Mouse (Mus musculus) heart, embryonic 11.5 days (tissue): ENCODE data around the gene Cc2d1a. TPM values are rescaled to one million over a fixed set of nuclear protein-coding genes. Genes with fewer than 3 reads are reported as not detected.

Source experiments
- ATAC-seq: fragments of 200-750 bp; cut with Nextera tagmentation; replicated peaks from 2 replicates; pipeline ENCODE4 v1.8.0; 2017; ENCODE audit warnings: moderate library complexity; ENCODE audit not compliant: insufficient number of reproducible peaks, low FRiP score, low TSS enrichment
- H3K27ac ChIP-seq: fragments of 300-500 bp; sonication (generic); 2 replicates; pipeline ENCODE4 v1.5.1; 2014; ENCODE audit warnings: mild to moderate bottlenecking, low read depth, low read length
- H3K27me3 ChIP-seq: fragments of 300-500 bp; sonication (generic); 2 replicates; pipeline ENCODE4 v1.6.1; 2014; ENCODE audit warnings: mild to moderate bottlenecking, low read length, mixed read lengths; ENCODE audit not compliant: control insufficient read depth, insufficient read depth
- H3K36me3 ChIP-seq: fragments of 300-500 bp; sonication (generic); 2 replicates; pipeline ENCODE4 v1.6.1; 2014; ENCODE audit warnings: mild to moderate bottlenecking, low read length, moderate library complexity, mixed read lengths; ENCODE audit not compliant: control insufficient read depth, insufficient read depth
- H3K4me1 ChIP-seq: fragments of 300-500 bp; sonication (generic); 2 replicates; pipeline ENCODE4 v1.6.1; 2014; ENCODE audit warnings: low read length; ENCODE audit not compliant: control insufficient read depth, insufficient read depth
- H3K4me2 ChIP-seq: fragments of 300-500 bp; sonication (generic); 2 replicates; pipeline ENCODE4 v1.6.1; 2014; ENCODE audit warnings: mild to moderate bottlenecking, moderate library complexity
- H3K4me3 ChIP-seq: fragments of 300-500 bp; sonication (generic); 2 replicates; pipeline ENCODE4 v1.5.1; 2014; ENCODE audit warnings: low read depth, low read length
- H3K9ac ChIP-seq: fragments of 300-500 bp; sonication (generic); 2 replicates; pipeline ENCODE4 v1.6.1; 2014; ENCODE audit warnings: mild to moderate bottlenecking, low read depth, low read length, moderate library complexity
- H3K9me3 ChIP-seq: fragments of 300-500 bp; sonication (generic); replicated peaks from 2 replicates; pipeline ENCODE4 v1.6.1; 2016; ENCODE audit warnings: low read length; ENCODE audit not compliant: control insufficient read depth
- WGBS: fragments of 180-500 bp; shearing (Covaris S2); extraction: QIAGEN DNeasy Blood & Tissue Kit; methylation state at CpG from one replicate; pipeline ENCODE4 v1.1.7; 2014; ENCODE audit not compliant: insufficient replicate concordance; 5-methylcytosine and 5-hydroxymethylcytosine counted together
- polyA plus RNA-seq: library from polyadenylated mRNA; unstranded; fragments of >200 nt; fragmentation: Nextera tagmentation; extraction: Ambion mirVana; gene quantifications from 2 replicates; pipeline ENCODE4 v1.2.1, GENCODE M21; 2014

Gene Cc2d1a
- polyA plus RNA-seq, 1 experiment from 2014 or later, result 11.1 TPM

DNA sequence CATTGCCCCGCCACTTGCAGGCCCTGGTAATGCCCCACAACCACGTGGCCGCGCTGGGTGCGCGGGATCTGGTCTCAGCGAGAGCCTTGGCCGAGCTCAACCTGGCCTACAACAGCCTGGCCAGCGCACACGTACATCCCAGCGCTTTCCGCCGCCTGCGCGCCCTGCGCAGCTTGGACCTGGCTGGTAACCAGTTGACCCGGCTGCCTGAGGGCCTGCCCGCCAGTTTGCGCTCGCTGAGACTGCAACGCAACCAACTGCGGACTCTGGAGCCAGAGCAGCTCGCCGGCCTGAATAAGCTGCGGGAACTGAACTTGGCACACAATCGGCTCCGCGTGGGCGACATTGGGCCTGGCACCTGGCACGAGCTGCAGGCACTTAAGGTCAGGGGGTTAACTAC lies 16.9 kb downstream of the Cc2d1a start:
- Histone ChIP-seq H3K4me1 (no peaks in the 10 kb centered on the region; the same call in 1 of the 2 replicates), H3K4me3 (no peak overlapping the region), H3K9me3 (no peaks in the 10 kb centered on the region), H3K27me3 (peaks cover 8% of the 10 kb centered on the region; the same call in 1 of the 2 replicates), H3K9ac (no peak overlapping the region), H3K4me2 (no peak overlapping the region), H3K27ac (no peak overlapping the region), H3K36me3 (peaks cover 20% of the 10 kb centered on the region)
- ATAC-seq, result no peak
- 38% methylated on average over 30 of the region's 30 CpGs for WGBS

DNA sequence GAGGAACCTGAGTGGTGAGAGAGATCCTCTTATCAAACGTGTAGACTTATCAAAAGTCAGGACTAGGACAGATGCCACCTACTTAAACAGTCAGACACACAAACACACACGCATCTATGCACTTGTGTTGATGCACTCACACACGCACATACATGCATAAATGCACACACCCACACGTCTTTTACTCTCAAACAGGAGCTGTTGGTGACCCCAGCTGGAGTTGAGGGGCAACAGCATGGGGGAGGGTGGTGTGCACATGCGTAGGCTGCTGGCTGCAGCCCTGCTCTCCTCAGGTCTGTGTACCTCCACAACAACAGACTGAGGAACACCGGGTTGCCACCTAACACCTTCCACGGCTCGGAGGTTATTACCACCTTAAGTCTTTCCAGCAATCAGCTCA lies 19.5 kb downstream of the Cc2d1a start:
- Histone ChIP-seq H3K4me3 (no peak overlapping the region), H3K27me3 (peaks cover 8% of the 10 kb centered on the region; the same call in 1 of the 2 replicates), H3K4me2 (no peak overlapping the region), H3K9me3 (no peaks in the 10 kb centered on the region), H3K4me1 (no peaks in the 10 kb centered on the region; the same call in 1 of the 2 replicates), H3K36me3 (peaks cover 8% of the 10 kb centered on the region; the same call in 1 of the 2 replicates), H3K9ac (no peak overlapping the region), H3K27ac (no peak overlapping the region)
- ATAC-seq, result no peak
- WGBS, result 60% methylated on average over 8 of the region's 8 CpGs

DNA sequence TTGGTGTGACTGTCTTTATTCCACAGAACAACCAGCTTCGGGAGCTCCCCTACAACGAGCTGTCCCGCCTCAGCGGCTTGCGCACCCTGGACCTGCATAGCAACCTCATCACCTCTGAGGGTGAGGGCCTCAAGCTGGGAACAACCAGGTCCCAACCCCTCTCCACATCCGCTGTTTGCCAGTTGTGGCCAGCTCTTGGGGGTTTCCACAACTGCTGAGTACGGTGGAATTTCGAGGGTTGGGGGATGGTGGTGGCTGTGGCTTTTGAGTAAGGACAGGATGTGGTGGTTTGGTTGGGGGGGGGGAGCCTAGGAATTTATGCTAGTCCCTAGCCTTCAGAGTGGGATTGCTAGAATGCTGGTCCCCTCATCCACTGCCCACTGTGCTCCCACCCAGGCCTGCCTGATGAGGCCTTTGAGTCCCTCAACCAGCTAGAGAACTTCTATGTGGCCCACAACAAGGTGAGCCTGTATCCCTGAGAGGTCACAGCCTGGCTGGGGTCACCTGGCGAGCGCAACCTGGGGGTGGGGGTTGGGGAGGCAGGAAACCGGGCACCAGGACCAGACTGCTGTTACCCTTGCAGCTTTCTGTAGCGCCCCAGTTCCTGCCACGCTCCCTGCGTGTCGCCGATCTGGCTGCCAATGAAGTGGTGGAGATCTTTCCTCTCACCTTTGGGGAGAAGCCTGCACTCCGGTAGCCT lies 20.4 kb downstream of the Cc2d1a start:
- no peak overlapping the region for H3K4me3 ChIP-seq
- no peak overlapping the region for H3K4me2 ChIP-seq
- H3K9ac ChIP-seq, result no peak overlapping the region
- H3K27ac ChIP-seq, result no peak overlapping the region
- H3K4me1 ChIP-seq, result no peaks in the 10 kb centered on the region; the same call in 1 of the 2 replicates
- H3K27me3 ChIP-seq, result peaks cover 8% of the 10 kb centered on the region; the same call in 1 of the 2 replicates
- H3K9me3 ChIP-seq, result no peaks in the 10 kb centered on the region
- no peak for ATAC-seq
- H3K36me3 ChIP-seq, result no peaks in the 10 kb centered on the region
- WGBS, result 46% methylated on average over 17 of the region's 17 CpGs

DNA sequence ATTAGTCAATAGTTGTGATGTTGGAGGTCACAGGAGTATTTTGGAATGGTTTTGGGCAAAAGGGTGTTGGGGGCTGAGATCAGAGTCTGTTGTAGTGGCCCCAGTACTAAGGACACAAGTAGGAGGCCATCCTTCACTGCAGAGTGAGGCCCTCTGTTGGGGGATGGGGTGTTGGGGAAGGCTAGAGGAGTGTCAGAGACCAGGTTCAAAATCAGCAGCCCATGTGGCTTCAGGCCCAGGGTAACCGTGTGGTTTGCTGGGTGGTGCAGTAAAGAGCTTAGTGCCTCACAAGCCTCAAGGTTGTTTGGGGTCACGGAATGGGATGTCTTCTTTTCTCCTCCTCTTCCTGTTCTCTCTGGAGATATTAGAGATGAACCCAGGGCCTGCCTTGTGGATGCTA lies 21.0 kb downstream of the Cc2d1a start:
- peaks cover 8% of the 10 kb centered on the region; the same call in 1 of the 2 replicates for H3K27me3 ChIP-seq
- H3K9me3 ChIP-seq, result no peaks in the 10 kb centered on the region
- H3K4me3 ChIP-seq, result no peak overlapping the region
- H3K9ac ChIP-seq, result no peak overlapping the region
- 72% methylated on average over 2 of the region's 2 CpGs for WGBS
- H3K4me2 ChIP-seq, result no peak overlapping the region
- no peaks in the 10 kb centered on the region; the same call in 1 of the 2 replicates for H3K4me1 ChIP-seq
- no peak overlapping the region for H3K27ac ChIP-seq
- no peak for ATAC-seq
- H3K36me3 ChIP-seq, result no peaks in the 10 kb centered on the region

DNA sequence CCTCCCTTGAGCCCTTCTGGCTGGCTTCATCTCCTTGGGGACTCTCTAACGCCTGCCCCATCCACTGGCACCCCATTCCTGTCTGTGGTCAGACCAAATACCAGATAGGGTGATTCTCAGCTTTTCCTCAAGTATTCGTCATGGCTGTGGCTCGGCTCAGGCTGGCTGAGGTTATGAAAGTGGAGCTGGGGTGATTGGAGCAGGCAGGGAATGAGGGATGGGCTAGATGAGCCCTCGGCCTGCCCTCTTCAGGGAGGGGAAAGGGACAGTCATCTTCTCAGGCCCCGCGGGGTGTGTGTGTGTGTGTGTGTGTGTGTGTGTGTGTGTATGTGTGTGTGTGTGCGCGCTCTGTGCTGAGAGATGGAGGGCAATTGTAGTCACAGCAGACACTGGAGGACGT lies 22.1 kb downstream of the Cc2d1a start, which contains the start of gene Podnl1:
Podnl1 (plus strand) TSS at position 334 of the 400 bp plus-strand sequence.
- H3K4me1 ChIP-seq, result no peaks in the 10 kb centered on the region; the same call in 1 of the 2 replicates
- H3K36me3 ChIP-seq, result no peaks in the 10 kb centered on the region
- no peak within 1 kb of the TSS for H3K4me2 ChIP-seq
- no peak within 1 kb of the TSS for H3K27ac ChIP-seq
- H3K27me3 ChIP-seq, result peaks cover 1% of the 10 kb centered on the region; the same call in 1 of the 2 replicates
- H3K9ac ChIP-seq, result no peak within 1 kb of the TSS
- ATAC-seq, result no peak
- no peaks in the 10 kb centered on the region for H3K9me3 ChIP-seq
- no peak within 1 kb of the TSS for H3K4me3 ChIP-seq
- 52% methylated on average over 9 of the region's 9 CpGs for WGBS

DNA sequence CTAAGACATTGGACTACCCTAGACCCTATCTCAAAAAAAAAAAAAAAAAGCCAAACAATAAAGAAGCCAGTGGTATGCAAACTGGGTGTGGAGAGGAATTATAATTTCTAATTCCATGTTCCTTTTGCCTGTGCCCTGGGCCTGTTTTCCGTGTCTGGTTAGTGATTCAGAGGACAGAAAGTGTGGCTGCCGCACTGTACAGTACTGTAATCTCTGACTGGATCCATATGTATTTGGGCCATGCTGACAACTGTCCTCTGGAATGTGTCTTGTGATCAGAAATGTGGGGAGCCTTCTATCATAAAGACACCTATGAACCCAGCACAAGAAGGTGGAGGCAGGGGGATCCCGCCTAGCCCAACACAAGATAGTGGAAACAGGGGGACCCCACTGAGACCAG lies 25.6 kb downstream of the Cc2d1a start:
- Histone ChIP-seq H3K27ac (no peak overlapping the region), H3K9me3 (no peaks in the 10 kb centered on the region), H3K36me3 (no peaks in the 10 kb centered on the region)

DNA sequence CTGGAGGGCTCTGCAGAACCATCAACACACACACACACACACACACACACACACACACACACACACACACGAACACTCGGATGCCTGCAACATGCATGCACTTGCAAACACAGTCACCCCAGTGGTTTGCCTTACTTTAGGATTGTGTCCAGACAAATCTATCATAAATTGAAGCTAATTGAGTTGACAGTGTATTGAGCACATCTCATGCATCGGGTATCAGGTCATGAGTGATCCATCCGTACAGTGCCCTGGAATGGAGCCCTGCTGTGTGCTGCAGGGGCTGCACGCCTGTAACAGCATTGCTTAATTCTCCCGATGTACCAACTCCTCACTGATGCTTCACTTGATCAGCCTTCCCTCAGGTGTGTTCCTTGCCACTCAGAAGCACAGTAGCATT lies 32.1 kb downstream of the Cc2d1a start:
- no peak overlapping the region for H3K9ac ChIP-seq
- H3K36me3 ChIP-seq, result no peaks in the 10 kb centered on the region
- H3K27me3 ChIP-seq, result no peaks in the 10 kb centered on the region
- H3K4me1 ChIP-seq, result no peaks in the 10 kb centered on the region
- H3K27ac ChIP-seq, result no peak overlapping the region
- no peaks in the 10 kb centered on the region for H3K9me3 ChIP-seq
- WGBS, result 79% methylated on average over 6 of the region's 6 CpGs
- H3K4me3 ChIP-seq, result no peak overlapping the region
- no peak for ATAC-seq
- H3K4me2 ChIP-seq, result no peak overlapping the region

More for the DNA sequence above, 25.6 kb downstream of the Cc2d1a start:
- Histone ChIP-seq H3K4me2 (no peak overlapping the region), H3K4me1 (no peaks in the 10 kb centered on the region), H3K9ac (no peak overlapping the region), H3K4me3 (no peak overlapping the region), H3K27me3 (no peaks in the 10 kb centered on the region)
- ATAC-seq, result no peak
- WGBS, result 82% methylated on average over 3 of the region's 3 CpGs

DNA sequence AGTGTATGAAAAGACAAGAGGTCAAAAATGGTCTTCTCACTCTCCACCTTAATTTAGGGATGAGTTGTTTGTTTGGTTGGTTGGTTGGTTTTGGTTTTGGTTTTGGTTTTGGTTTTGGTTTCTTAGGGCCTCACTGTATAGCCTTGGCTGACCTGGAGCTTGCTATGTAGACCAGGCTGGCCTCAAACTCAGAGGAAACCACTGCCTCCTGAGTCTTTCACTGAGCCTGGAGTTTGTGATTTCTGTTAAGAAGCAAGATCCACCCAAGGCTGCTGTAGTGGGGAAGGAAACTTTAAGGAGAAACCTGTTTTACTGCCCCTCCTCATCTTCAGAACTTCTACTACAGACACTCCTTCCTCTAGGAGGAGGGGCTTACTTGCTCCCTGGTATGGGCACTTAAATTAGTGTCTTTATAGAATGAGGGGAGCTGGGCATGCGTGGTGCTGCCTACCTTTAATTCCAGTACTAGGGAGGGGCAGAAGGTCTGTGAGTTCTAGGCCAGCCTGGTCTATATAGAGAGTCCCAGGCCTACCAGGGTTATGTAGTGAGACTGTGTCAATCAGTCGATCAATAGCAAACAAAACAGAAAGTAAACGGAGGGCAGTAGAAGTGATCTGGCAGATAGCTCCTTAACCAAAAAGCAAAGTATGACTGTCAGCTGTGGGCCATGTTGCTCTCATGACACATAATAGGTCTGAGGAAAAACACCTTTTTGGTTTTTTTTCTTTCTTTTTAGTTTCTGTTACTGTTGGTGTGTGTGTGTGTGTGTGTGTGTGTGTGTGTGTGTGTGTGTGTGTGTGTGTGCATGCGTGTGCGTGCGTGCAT lies 41.3 kb downstream of the Cc2d1a start:
- Histone ChIP-seq H3K36me3 (peaks cover 6% of the 10 kb centered on the region; the same call in 1 of the 2 replicates), H3K4me1 (peaks cover 13% of the 10 kb centered on the region), H3K4me3 (no peak overlapping the region), H3K27me3 (no peaks in the 10 kb centered on the region), H3K9me3 (no peaks in the 10 kb centered on the region), H3K27ac (no peak overlapping the region), H3K9ac (no peak overlapping the region), H3K4me2 (no peak overlapping the region)
- no peak for ATAC-seq
- 92% methylated on average over 6 of the region's 6 CpGs for WGBS
